Mouse (Mus musculus) ES-Bruce4 (cell line): ENCODE measurements around the gene F11r. TPM values are rescaled to one million over a fixed set of nuclear protein-coding genes. Genes with fewer than 3 reads are reported as not detected.

Experiments
- H3K27ac ChIP-seq: 2 replicates; pipeline ENCODE4 v1.5.1; 2012; ENCODE audit warnings: low read length, inconsistent platforms; ENCODE audit not compliant: insufficient read depth
- H3K27me3 ChIP-seq: 2 replicates; pipeline ENCODE4 v1.6.1; 2012; ENCODE audit warnings: mild to moderate bottlenecking, low read length, inconsistent platforms; ENCODE audit not compliant: control insufficient read depth, poor library complexity, insufficient read depth, severe bottlenecking
- H3K36me3 ChIP-seq: 2 replicates; pipeline ENCODE4 v1.6.1; 2012; ENCODE audit warnings: inconsistent platforms, mild to moderate bottlenecking, low read length, moderate library complexity; ENCODE audit not compliant: control insufficient read depth, poor library complexity, insufficient read depth, severe bottlenecking
- H3K4me1 ChIP-seq: one replicate; pipeline ENCODE4 v1.8.1; 2011; ENCODE audit warnings: low read length; ENCODE audit not compliant: control insufficient read depth, insufficient read depth
- H3K4me3 ChIP-seq: 2 replicates; pipeline ENCODE4 v1.5.1; 2011; ENCODE audit warnings: low read depth, mild to moderate bottlenecking, low read length
- H3K9ac ChIP-seq: 2 replicates; pipeline ENCODE4 v1.6.1; 2012; ENCODE audit warnings: low read depth, mild to moderate bottlenecking, inconsistent platforms; ENCODE audit not compliant: poor library complexity, severe bottlenecking
- H3K9me3 ChIP-seq: replicated peaks from 2 replicates; pipeline ENCODE4 v1.6.1; 2012; ENCODE audit warnings: mild to moderate bottlenecking, low read length, inconsistent platforms; ENCODE audit not compliant: control insufficient read depth, poor library complexity, insufficient read depth, severe bottlenecking
- CTCF ChIP-seq: IDR thresholded peaks from one replicate; pipeline ENCODE4 v1.8.1; 2011; ENCODE audit warnings: low read depth, low read length
- EP300 ChIP-seq: IDR thresholded peaks from 2 replicates; pipeline ENCODE4 v1.6.1; 2011; ENCODE audit warnings: low read depth, low read length; ENCODE audit not compliant: insufficient read depth
- POLR2A ChIP-seq: IDR thresholded peaks from one replicate; pipeline ENCODE4 v1.8.1; 2011; ENCODE audit warnings: low read length; ENCODE audit not compliant: insufficient read depth
- polyA plus RNA-seq: library from polyadenylated mRNA; stranded (reverse); fragments of >200 nt; gene quantifications from 2 replicates; pipeline ENCODE4 v1.2.4, GENCODE M21; 2011; ENCODE audit warnings: low read depth; ENCODE audit not compliant: missing spikeins, insufficient read depth, insufficient read length

Gene F11r
- polyA plus RNA-seq, 1 experiment, result 123 TPM

DNA sequence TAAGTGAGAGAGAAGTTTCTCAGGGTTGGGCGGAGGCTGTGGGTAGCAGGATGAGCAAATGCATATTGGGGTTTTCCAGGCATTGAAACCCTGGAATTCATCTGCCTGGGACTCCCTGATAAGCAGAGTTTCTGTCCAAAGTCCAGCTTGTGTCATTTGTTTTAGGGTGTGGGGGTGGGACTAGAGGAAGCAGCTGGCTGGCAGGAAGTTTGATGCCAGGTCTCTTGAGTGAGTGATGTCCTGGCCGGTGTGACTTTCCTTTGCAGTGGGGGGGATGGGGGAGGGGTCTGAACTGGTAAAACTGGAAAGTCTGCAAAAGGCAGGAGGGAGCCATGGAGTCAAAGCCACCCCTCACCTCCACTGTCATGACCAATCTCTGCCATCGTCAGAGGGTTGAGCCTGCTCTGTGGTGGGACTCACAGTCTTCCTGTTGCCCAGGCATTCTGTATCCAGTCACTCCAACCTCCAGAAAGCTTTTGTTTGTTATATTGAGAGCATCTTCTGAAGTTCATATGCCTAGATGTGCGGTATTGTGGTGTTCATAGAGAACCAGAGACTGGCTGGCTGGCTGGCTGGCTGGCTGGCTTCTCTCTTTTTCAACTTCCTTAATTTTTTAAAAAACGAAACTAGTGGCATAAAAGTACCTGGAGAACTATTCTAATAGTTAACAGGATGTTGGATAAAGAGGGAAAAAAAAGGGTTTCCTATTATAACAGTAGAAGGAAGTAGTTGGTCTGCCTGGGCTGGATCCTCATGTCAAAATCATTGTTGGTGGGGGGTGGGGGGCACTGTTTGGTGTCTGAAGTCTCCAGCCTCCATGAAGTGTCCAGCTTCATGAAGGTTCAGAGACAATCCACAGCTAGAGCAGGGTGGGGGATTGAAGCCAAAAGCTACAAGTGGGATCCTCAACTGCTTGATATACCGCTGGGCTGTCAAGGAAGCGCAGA lies 4.4 kb downstream of the F11r start:
- TF ChIP-seq EP300 (no peak), CTCF (no peak), POLR2A (no peak)
- H3K4me3 ChIP-seq, result no peak overlapping the region
- H3K27ac ChIP-seq, result 0 out of 2 replicates have a peak overlapping the region, but pooled peaks have one; percentile 13
- H3K9me3 ChIP-seq, result no peaks in the 10 kb centered on the region
- H3K4me1 ChIP-seq, result peaks cover 8% of the 10 kb centered on the region
- H3K36me3 ChIP-seq, result no peaks in the 10 kb centered on the region
- no peak overlapping the region for H3K9ac ChIP-seq
- H3K27me3 ChIP-seq, result no peaks in the 10 kb centered on the region

DNA sequence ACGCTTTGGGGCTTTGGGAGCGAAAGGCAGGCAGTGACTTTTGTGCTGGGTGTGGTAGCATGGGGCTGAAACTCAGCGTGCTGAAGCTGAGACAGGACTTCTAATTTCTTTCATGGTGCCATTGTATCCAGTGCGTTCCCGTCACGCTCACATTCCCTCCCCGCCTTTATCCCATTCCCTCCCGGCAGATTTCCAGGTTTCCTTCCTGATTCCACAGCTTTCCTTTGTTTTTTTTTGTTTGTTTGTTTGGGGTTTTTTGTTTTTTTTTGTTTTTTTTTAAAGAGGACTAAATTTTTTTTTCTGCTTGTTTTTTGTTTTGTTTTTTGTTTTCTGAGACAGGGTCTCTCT lies 5.1 kb downstream of the F11r start:
- no peak overlapping the region for H3K9ac ChIP-seq
- no peak overlapping the region for H3K27ac ChIP-seq
- TF ChIP-seq POLR2A, result no peak
- TF ChIP-seq EP300, result no peak
- no peak for TF ChIP-seq CTCF
- H3K9me3 ChIP-seq, result no peaks in the 10 kb centered on the region
- no peaks in the 10 kb centered on the region for H3K36me3 ChIP-seq
- H3K27me3 ChIP-seq, result no peaks in the 10 kb centered on the region
- H3K4me1 ChIP-seq, result peaks cover 8% of the 10 kb centered on the region
- H3K4me3 ChIP-seq, result no peak overlapping the region

DNA sequence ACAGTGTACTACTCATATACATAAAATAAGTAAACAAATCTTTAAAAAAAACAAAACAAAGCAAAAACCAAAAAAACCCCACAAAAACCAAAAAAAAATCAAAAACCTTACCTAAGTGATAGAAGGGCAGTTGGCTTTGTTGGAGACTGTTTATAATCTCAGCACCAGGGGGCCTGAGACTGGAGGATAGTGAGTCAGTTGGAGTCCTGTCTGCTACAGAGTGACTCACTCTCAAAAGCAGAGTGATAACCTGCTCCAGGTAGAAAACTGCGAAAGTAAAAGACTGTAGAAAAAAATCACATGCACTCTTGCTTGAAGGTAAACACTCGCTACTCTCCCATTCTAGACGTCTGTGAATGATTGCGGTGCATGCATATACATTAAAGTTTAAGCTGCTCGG lies 7.7 kb downstream of the F11r start:
- TF ChIP-seq CTCF (no peak), EP300 (no peak), POLR2A (no peak)
- Histone ChIP-seq H3K27ac (no peak overlapping the region), H3K4me1 (peaks cover 8% of the 10 kb centered on the region), H3K4me3 (no peak overlapping the region), H3K9ac (no peak overlapping the region), H3K9me3 (no peaks in the 10 kb centered on the region), H3K27me3 (no peaks in the 10 kb centered on the region), H3K36me3 (no peaks in the 10 kb centered on the region)

DNA sequence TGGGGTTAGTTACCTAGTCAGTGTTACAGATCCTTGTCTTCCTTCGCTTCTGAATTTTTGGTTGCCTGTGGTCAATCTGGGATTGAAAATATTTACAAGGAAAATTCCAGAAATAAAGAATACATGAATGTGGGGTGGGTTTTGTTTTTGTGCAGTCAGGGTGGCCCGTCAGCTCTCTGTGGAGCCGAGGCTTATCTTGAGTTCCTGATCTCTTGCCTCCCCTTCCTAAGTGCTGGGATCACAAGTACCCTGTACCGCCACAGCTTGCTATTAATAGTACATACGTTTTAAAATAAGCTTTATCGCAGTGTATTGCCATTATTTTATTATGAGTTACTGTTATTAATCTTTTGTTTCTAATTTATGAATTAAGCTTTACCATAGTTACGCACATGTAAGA lies 9.5 kb downstream of the F11r start:
- no peaks in the 10 kb centered on the region for H3K9me3 ChIP-seq
- no peak overlapping the region for H3K27ac ChIP-seq
- no peak overlapping the region for H3K9ac ChIP-seq
- H3K36me3 ChIP-seq, result no peaks in the 10 kb centered on the region
- H3K27me3 ChIP-seq, result no peaks in the 10 kb centered on the region
- peaks cover 5% of the 10 kb centered on the region for H3K4me1 ChIP-seq
- TF ChIP-seq POLR2A (no peak), CTCF (no peak), EP300 (no peak)
- H3K4me3 ChIP-seq, result no peak overlapping the region

DNA sequence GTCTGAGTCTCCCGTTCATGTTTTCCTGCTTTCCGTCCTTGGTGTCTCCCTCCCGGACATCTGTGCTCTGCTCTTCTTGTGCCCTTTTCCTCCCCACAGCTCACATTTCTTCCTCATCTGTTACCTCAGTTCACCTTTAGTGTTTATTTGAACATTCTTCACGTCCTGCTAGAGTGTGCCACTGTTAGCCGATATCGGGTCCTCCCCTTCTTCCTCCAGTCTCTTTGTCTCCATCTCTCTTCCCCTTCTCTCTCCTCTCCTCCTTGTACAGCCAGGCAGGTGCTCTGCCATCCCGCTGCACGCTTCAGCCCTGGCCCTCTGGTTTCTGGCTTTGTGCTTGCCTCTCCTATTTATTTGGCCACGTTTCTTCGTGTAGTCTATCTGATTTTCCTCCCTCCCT lies 10.4 kb downstream of the F11r start:
- Histone ChIP-seq H3K27me3 (no peaks in the 10 kb centered on the region), H3K4me1 (peaks cover 2% of the 10 kb centered on the region), H3K36me3 (no peaks in the 10 kb centered on the region), H3K9me3 (no peaks in the 10 kb centered on the region), H3K9ac (no peak overlapping the region), H3K27ac (no peak overlapping the region), H3K4me3 (no peak overlapping the region)
- TF ChIP-seq CTCF (no peak), POLR2A (no peak), EP300 (no peak)

DNA sequence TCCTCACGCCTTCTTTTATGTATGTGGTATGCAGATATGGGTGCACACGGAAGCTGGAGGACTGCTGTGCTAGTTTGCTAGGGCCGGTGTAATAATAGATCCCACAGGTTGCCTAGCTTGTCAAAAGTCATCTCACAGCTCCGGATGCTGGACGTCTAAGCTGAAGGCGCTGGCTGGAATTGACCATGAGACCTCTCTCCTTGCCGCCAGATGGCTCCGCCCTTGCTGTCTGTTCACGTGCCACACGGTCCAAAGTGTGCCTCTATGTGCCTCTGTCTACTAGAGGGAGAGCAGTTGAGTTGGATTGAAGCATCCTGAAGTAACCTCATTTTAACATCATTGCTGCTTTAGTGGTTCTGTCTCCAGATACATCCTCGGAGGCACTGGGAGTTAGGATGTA lies 12.7 kb downstream of the F11r start:
- no peak for TF ChIP-seq EP300
- TF ChIP-seq CTCF, result no peak
- no peak for TF ChIP-seq POLR2A

More for the DNA sequence above, 12.7 kb downstream of the F11r start:
- H3K27ac ChIP-seq, result no peak overlapping the region
- H3K4me3 ChIP-seq, result no peak overlapping the region
- H3K9ac ChIP-seq, result no peak overlapping the region
- H3K36me3 ChIP-seq, result no peaks in the 10 kb centered on the region
- peaks cover 4% of the 10 kb centered on the region for H3K4me1 ChIP-seq
- H3K9me3 ChIP-seq, result no peaks in the 10 kb centered on the region
- H3K27me3 ChIP-seq, result no peaks in the 10 kb centered on the region
